Mouse (Mus musculus): ENCODE results near the gene Prtg. TPM values are rescaled to one million over a fixed set of nuclear protein-coding genes. Genes with fewer than 3 reads are reported as not detected.
A peak's percentile ranks its signal among the peaks of the same experiment; 100 is the strongest.

Prtg gene
- polyA plus RNA-seq, 1 experiment from 2014 or later: 2.7 TPM

- Histone ChIP-seq H3K36me3 (ENCODE audit: control insufficient read depth, insufficient read depth, low read length) (peaks cover 2% of the 10 kb centered on the region; the same call in 1 of the 2 replicates), H3K9ac (ENCODE audit: low read length) (no peak overlapping the region), H3K27ac (replicated peaks; ENCODE audit: low read depth, low read length) (no peak overlapping the region), H3K4me3 (ENCODE audit: low read depth, low read length) (no peak overlapping the region), H3K9me3 (ENCODE audit: control insufficient read depth, low read length) (no peaks in the 10 kb centered on the region), H3K4me2 (ENCODE audit: low read depth, severe bottlenecking) (no peak overlapping the region), H3K4me1 (ENCODE audit: control insufficient read depth, insufficient read depth, low read length) (no peaks in the 10 kb centered on the region), H3K27me3 (ENCODE audit: control insufficient read depth, insufficient read depth, low read length) (no peaks in the 10 kb centered on the region)
- no peak for ATAC-seq (ENCODE audit: insufficient number of reproducible peaks, low FRiP score, low TSS enrichment, low read depth)
- DNase-seq (ENCODE audit: low spot score): no peak
- WGBS: 90% methylated on average over 4 of the region's 4 CpGs
These were observed 128.6 kb downstream of the Prtg start for GRCm38 (mm10) chr9:72935309-72935708.

GRCm38 (mm10) chr9:72936301-72936700 lies 129.6 kb downstream of the Prtg start:
- no peak overlapping the region for H3K4me3 ChIP-seq (ENCODE audit: low read depth, low read length)
- no peaks in the 10 kb centered on the region for H3K27me3 ChIP-seq (ENCODE audit: control insufficient read depth, insufficient read depth, low read length)
- H3K4me1 ChIP-seq (ENCODE audit: control insufficient read depth, insufficient read depth, low read length): no peaks in the 10 kb centered on the region
- 79% methylated on average over 2 of the region's 2 CpGs for WGBS
- DNase-seq (ENCODE audit: low spot score) (no peak), ATAC-seq (ENCODE audit: insufficient number of reproducible peaks, low FRiP score, low TSS enrichment, low read depth) (no peak)
- H3K4me2 ChIP-seq (ENCODE audit: low read depth, severe bottlenecking): no peak overlapping the region
- H3K27ac ChIP-seq (replicated peaks; ENCODE audit: low read depth, low read length): no peak overlapping the region
- peaks cover 2% of the 10 kb centered on the region; the same call in 1 of the 2 replicates for H3K36me3 ChIP-seq (ENCODE audit: control insufficient read depth, insufficient read depth, low read length)
- no peak overlapping the region for H3K9ac ChIP-seq (ENCODE audit: low read length)
- no peaks in the 10 kb centered on the region for H3K9me3 ChIP-seq (ENCODE audit: control insufficient read depth, low read length)

- no peak overlapping the region for H3K4me3 ChIP-seq (ENCODE audit: low read depth, low read length)
- WGBS: 59% methylated on average over 3 of the region's 3 CpGs
- peaks cover 8% of the 10 kb centered on the region; the same call in 1 of the 2 replicates for H3K36me3 ChIP-seq (ENCODE audit: control insufficient read depth, insufficient read depth, low read length)
- H3K9me3 ChIP-seq (ENCODE audit: control insufficient read depth, low read length): peaks cover 4% of the 10 kb centered on the region; the same call in 1 of the 2 replicates
- H3K4me2 ChIP-seq (ENCODE audit: low read depth, severe bottlenecking): no peak overlapping the region
- H3K4me1 ChIP-seq (ENCODE audit: control insufficient read depth, insufficient read depth, low read length): no peaks in the 10 kb centered on the region
- H3K27ac ChIP-seq (replicated peaks; ENCODE audit: low read depth, low read length): no peak overlapping the region
- no peak for DNase-seq (ENCODE audit: low spot score)
- no peak overlapping the region for H3K9ac ChIP-seq (ENCODE audit: low read length)
- no peaks in the 10 kb centered on the region for H3K27me3 ChIP-seq (ENCODE audit: control insufficient read depth, insufficient read depth, low read length)
- no peak for ATAC-seq (ENCODE audit: insufficient number of reproducible peaks, low FRiP score, low TSS enrichment, low read depth)
These were observed 136.8 kb downstream of the Prtg start for GRCm38 (mm10) chr9:72943424-72943823.

GRCm38 (mm10) chr9:72944286-72944685 lies 137.6 kb downstream of the Prtg start:
- H3K36me3 ChIP-seq (ENCODE audit: control insufficient read depth, insufficient read depth, low read length): peaks cover 8% of the 10 kb centered on the region; the same call in 1 of the 2 replicates

GRCm38 (mm10) chr9:72947010-72947409 lies 140.3 kb downstream of the Prtg start:
- Histone ChIP-seq H3K4me1 (ENCODE audit: control insufficient read depth, insufficient read depth, low read length) (0 out of 2 replicates have a peak, but pooled peaks cover 2% of the 10 kb centered on the region), H3K9ac (ENCODE audit: low read length) (no peak overlapping the region), H3K36me3 (ENCODE audit: control insufficient read depth, insufficient read depth, low read length) (peaks cover 8% of the 10 kb centered on the region; the same call in 1 of the 2 replicates), H3K4me2 (ENCODE audit: low read depth, severe bottlenecking) (no peak overlapping the region), H3K27ac (replicated peaks; ENCODE audit: low read depth, low read length) (no peak overlapping the region), H3K9me3 (ENCODE audit: control insufficient read depth, low read length) (peaks cover 4% of the 10 kb centered on the region; the same call in 1 of the 2 replicates), H3K4me3 (ENCODE audit: low read depth, low read length) (no peak overlapping the region), H3K27me3 (ENCODE audit: control insufficient read depth, insufficient read depth, low read length) (no peaks in the 10 kb centered on the region)
- DNase-seq (ENCODE audit: low spot score): no peak
- WGBS: 98% methylated on average over 1 of the region's 1 CpGs
- no peak for ATAC-seq (ENCODE audit: insufficient number of reproducible peaks, low FRiP score, low TSS enrichment, low read depth)

More at GRCm38 (mm10) chr9:72944286-72944685, 137.6 kb downstream of the Prtg start:
- WGBS: 91% methylated on average over 13 of the region's 13 CpGs
- Histone ChIP-seq H3K9ac (ENCODE audit: low read length) (no peak overlapping the region), H3K4me1 (ENCODE audit: control insufficient read depth, insufficient read depth, low read length) (no peaks in the 10 kb centered on the region), H3K27ac (replicated peaks; ENCODE audit: low read depth, low read length) (no peak overlapping the region), H3K27me3 (ENCODE audit: control insufficient read depth, insufficient read depth, low read length) (no peaks in the 10 kb centered on the region), H3K4me2 (ENCODE audit: low read depth, severe bottlenecking) (no peak overlapping the region), H3K4me3 (ENCODE audit: low read depth, low read length) (no peak overlapping the region), H3K9me3 (ENCODE audit: control insufficient read depth, low read length) (peaks cover 4% of the 10 kb centered on the region; the same call in 1 of the 2 replicates)
- DNase-seq (ENCODE audit: low spot score) (no peak), ATAC-seq (ENCODE audit: insufficient number of reproducible peaks, low FRiP score, low TSS enrichment, low read depth) (no peak)

- no peak overlapping the region for H3K4me3 ChIP-seq (ENCODE audit: low read depth, low read length)
- WGBS: 63% methylated on average over 7 of the region's 7 CpGs
- H3K4me1 ChIP-seq (ENCODE audit: control insufficient read depth, insufficient read depth, low read length): 0 out of 2 replicates have a peak, but pooled peaks cover 2% of the 10 kb centered on the region
- ATAC-seq (ENCODE audit: insufficient number of reproducible peaks, low FRiP score, low TSS enrichment, low read depth) (peak; percentile 62; the same call in 1 of the 2 replicates), DNase-seq (ENCODE audit: low spot score) (peak; percentile 40)
- H3K4me2 ChIP-seq (ENCODE audit: low read depth, severe bottlenecking): no peak overlapping the region
- peaks cover 4% of the 10 kb centered on the region; the same call in 1 of the 2 replicates for H3K9me3 ChIP-seq (ENCODE audit: control insufficient read depth, low read length)
- peaks cover 8% of the 10 kb centered on the region; the same call in 1 of the 2 replicates for H3K36me3 ChIP-seq (ENCODE audit: control insufficient read depth, insufficient read depth, low read length)
- no peak overlapping the region for H3K27ac ChIP-seq (replicated peaks; ENCODE audit: low read depth, low read length)
- H3K9ac ChIP-seq (ENCODE audit: low read length): no peak overlapping the region; the same call in 1 of the 2 replicates
- no peaks in the 10 kb centered on the region for H3K27me3 ChIP-seq (ENCODE audit: control insufficient read depth, insufficient read depth, low read length)
These were observed 142.9 kb downstream of the Prtg start for GRCm38 (mm10) chr9:72949572-72949971.

- ATAC-seq (ENCODE audit: insufficient number of reproducible peaks, low FRiP score, low TSS enrichment, low read depth) (no peak), DNase-seq (ENCODE audit: low spot score) (peak; percentile 68)
- 46% methylated on average over 2 of the region's 2 CpGs for WGBS
These were observed 148.1 kb downstream of the Prtg start for GRCm38 (mm10) chr9:72954746-72955145.

GRCm38 (mm10) chr9:72955546-72955945 lies 148.9 kb downstream of the Prtg start:
- DNase-seq (ENCODE audit: low spot score) (peak; percentile 63), ATAC-seq (ENCODE audit: insufficient number of reproducible peaks, low FRiP score, low TSS enrichment, low read depth) (no peak)
- no peak overlapping the region for H3K4me3 ChIP-seq (ENCODE audit: low read depth, low read length)
- H3K27ac ChIP-seq (replicated peaks; ENCODE audit: low read depth, low read length): no peak overlapping the region
- H3K36me3 ChIP-seq (ENCODE audit: control insufficient read depth, insufficient read depth, low read length): no peaks in the 10 kb centered on the region
- H3K9ac ChIP-seq (ENCODE audit: low read length): no peak overlapping the region
- no peaks in the 10 kb centered on the region for H3K9me3 ChIP-seq (ENCODE audit: control insufficient read depth, low read length)
- 9% methylated on average over 1 of the region's 1 CpGs for WGBS
- no peak overlapping the region for H3K4me2 ChIP-seq (ENCODE audit: low read depth, severe bottlenecking)
- peaks cover 2% of the 10 kb centered on the region; the same call in 1 of the 2 replicates for H3K4me1 ChIP-seq (ENCODE audit: control insufficient read depth, insufficient read depth, low read length)
- no peaks in the 10 kb centered on the region for H3K27me3 ChIP-seq (ENCODE audit: control insufficient read depth, insufficient read depth, low read length)

More at GRCm38 (mm10) chr9:72954746-72955145, 148.1 kb downstream of the Prtg start:
- Histone ChIP-seq H3K36me3 (ENCODE audit: control insufficient read depth, insufficient read depth, low read length) (no peaks in the 10 kb centered on the region), H3K9ac (ENCODE audit: low read length) (no peak overlapping the region), H3K4me1 (ENCODE audit: control insufficient read depth, insufficient read depth, low read length) (peaks cover 2% of the 10 kb centered on the region; the same call in 1 of the 2 replicates), H3K27ac (replicated peaks; ENCODE audit: low read depth, low read length) (no peak overlapping the region), H3K4me2 (ENCODE audit: low read depth, severe bottlenecking) (no peak overlapping the region), H3K9me3 (ENCODE audit: control insufficient read depth, low read length) (no peaks in the 10 kb centered on the region), H3K27me3 (ENCODE audit: control insufficient read depth, insufficient read depth, low read length) (no peaks in the 10 kb centered on the region), H3K4me3 (ENCODE audit: low read depth, low read length) (no peak overlapping the region)

Data from limb, embryonic 11.5 days (tissue).